Mouse (Mus musculus) intestine, embryonic 16.5 days (tissue): ENCODE measurements around the gene Hacd2. TPM values are rescaled to one million over a fixed set of nuclear protein-coding genes. Genes with fewer than 3 reads are reported as not detected.

ENCODE experiments used
- ATAC-seq: fragments of 200-750 bp; cut with Nextera tagmentation; 2 replicates; pipeline ENCODE4 v1.8.0; 2017; ENCODE audit warnings: moderate TSS enrichment, moderate library complexity
- H3K27ac ChIP-seq: fragments of 300-500 bp; sonication (generic); 2 replicates; pipeline ENCODE4 v1.5.1; 2014; ENCODE audit warnings: mild to moderate bottlenecking, low read length
- H3K27me3 ChIP-seq: fragments of 300-500 bp; sonication (generic); replicated peaks from 2 replicates; pipeline ENCODE4 v1.6.1; 2014; ENCODE audit warnings: low read length, control low read depth, mixed read lengths; ENCODE audit not compliant: control insufficient read depth, insufficient read depth
- H3K36me3 ChIP-seq: fragments of 300-500 bp; sonication (generic); 2 replicates; pipeline ENCODE4 v1.6.1; 2014; ENCODE audit warnings: low read length, control low read depth; ENCODE audit not compliant: control insufficient read depth, insufficient read depth
- H3K4me1 ChIP-seq: fragments of 300-500 bp; sonication (generic); 2 replicates; pipeline ENCODE4 v1.6.1; 2014; ENCODE audit warnings: low read length, control low read depth, mixed read lengths; ENCODE audit not compliant: control insufficient read depth, insufficient read depth
- H3K4me2 ChIP-seq: fragments of 300-500 bp; sonication (generic); 2 replicates; pipeline ENCODE4 v1.6.1; 2014; ENCODE audit warnings: low read depth, low read length, control low read depth
- H3K4me3 ChIP-seq: fragments of 300-500 bp; sonication (generic); 2 replicates; pipeline ENCODE4 v1.5.1; 2014; ENCODE audit warnings: mild to moderate bottlenecking, low read length
- H3K9ac ChIP-seq: fragments of 300-500 bp; sonication (generic); 2 replicates; pipeline ENCODE4 v1.6.1; 2014; ENCODE audit warnings: low read depth, low read length
- H3K9me3 ChIP-seq: fragments of 300-500 bp; sonication (generic); 2 replicates; pipeline ENCODE4 v1.6.1; 2016; ENCODE audit warnings: low read length, control low read depth; ENCODE audit not compliant: control insufficient read depth
- WGBS: fragments of 180-500 bp; shearing (Covaris S2); extraction: QIAGEN DNeasy Blood & Tissue Kit; methylation state at CpG from one replicate; pipeline ENCODE4 v1.1.7; 2014; 5-methylcytosine and 5-hydroxymethylcytosine counted together
- polyA plus RNA-seq: library from polyadenylated mRNA; unstranded; fragments of >200 nt; fragmentation: Nextera tagmentation; extraction: Ambion mirVana; gene quantifications from 2 replicates; pipeline ENCODE4 v1.2.1, GENCODE M21; 2015

The Hacd2 gene
- polyA plus RNA-seq, 1 experiment from 2014 or later, result 103 TPM

- 52% methylated on average over 5 of the region's 5 CpGs for WGBS
- H3K4me3 ChIP-seq, result peak overlapping the region; percentile 95
- H3K4me2 ChIP-seq, result peak overlapping the region; percentile 57
- H3K9me3 ChIP-seq, result no peaks in the 10 kb centered on the region
- H3K9ac ChIP-seq, result no peak overlapping the region
- H3K27me3 ChIP-seq, result no peaks in the 10 kb centered on the region
- peaks cover 2% of the 10 kb centered on the region; the same call in 1 of the 2 replicates for H3K4me1 ChIP-seq
- no peaks in the 10 kb centered on the region for H3K36me3 ChIP-seq
- no peak for ATAC-seq
- no peak overlapping the region for H3K27ac ChIP-seq
Measured at GRCm38 (mm10) chr16:35021903-35022241, 356 bp upstream of the Hacd2 start.

- H3K9me3 ChIP-seq, result no peaks in the 10 kb centered on the region
- H3K27me3 ChIP-seq, result no peaks in the 10 kb centered on the region
- H3K4me3 ChIP-seq, result peak overlapping the region; percentile 95
- H3K27ac ChIP-seq, result no peak overlapping the region
- H3K4me2 ChIP-seq, result peak overlapping the region; percentile 48
- peaks cover 2% of the 10 kb centered on the region; the same call in 1 of the 2 replicates for H3K4me1 ChIP-seq
- no peaks in the 10 kb centered on the region for H3K36me3 ChIP-seq
- H3K9ac ChIP-seq, result peak overlapping the region; percentile 92
- 12% methylated on average over 8 of the region's 8 CpGs for WGBS
- no peak for ATAC-seq
Measured at GRCm38 (mm10) chr16:35023138-35023735, 1.0 kb downstream of the Hacd2 start.

- Histone ChIP-seq H3K4me2 (no peak overlapping the region), H3K27ac (no peak overlapping the region), H3K27me3 (no peaks in the 10 kb centered on the region), H3K9ac (no peak overlapping the region), H3K9me3 (no peaks in the 10 kb centered on the region), H3K36me3 (peaks cover 2% of the 10 kb centered on the region; the same call in 1 of the 2 replicates), H3K4me3 (no peak overlapping the region), H3K4me1 (peaks cover 2% of the 10 kb centered on the region; the same call in 1 of the 2 replicates)
- 87% methylated on average over 5 of the region's 5 CpGs for WGBS
- ATAC-seq, result no peak
Measured at GRCm38 (mm10) chr16:35024300-35024699, 2.1 kb downstream of the Hacd2 start.

- Histone ChIP-seq H3K27me3 (no peaks in the 10 kb centered on the region), H3K9me3 (no peaks in the 10 kb centered on the region), H3K27ac (no peak overlapping the region), H3K4me1 (peaks cover 2% of the 10 kb centered on the region; the same call in 1 of the 2 replicates), H3K9ac (no peak overlapping the region), H3K36me3 (peaks cover 7% of the 10 kb centered on the region), H3K4me2 (no peak overlapping the region), H3K4me3 (no peak overlapping the region)
- ATAC-seq, result no peak
- WGBS, result 97% methylated on average over 4 of the region's 4 CpGs
Measured at GRCm38 (mm10) chr16:35025347-35025746, 3.1 kb downstream of the Hacd2 start.

- Histone ChIP-seq H3K4me1 (no peaks in the 10 kb centered on the region), H3K9ac (no peak overlapping the region), H3K4me3 (no peak overlapping the region), H3K9me3 (no peaks in the 10 kb centered on the region), H3K36me3 (peaks cover 7% of the 10 kb centered on the region), H3K4me2 (no peak overlapping the region), H3K27ac (no peak overlapping the region), H3K27me3 (no peaks in the 10 kb centered on the region)
- no peak for ATAC-seq
- 78% methylated on average over 3 of the region's 3 CpGs for WGBS
Measured at GRCm38 (mm10) chr16:35033241-35033640, 11.0 kb downstream of the Hacd2 start.

- WGBS, result 63% methylated on average over 8 of the region's 8 CpGs
- no peak for ATAC-seq
Measured at GRCm38 (mm10) chr16:35033809-35034577, 11.8 kb downstream of the Hacd2 start.

GRCm38 (mm10) chr16:35034971-35035370, 12.7 kb downstream of the Hacd2 start:
- ATAC-seq, result no peak
- Histone ChIP-seq H3K4me2 (no peak overlapping the region), H3K4me3 (no peak overlapping the region), H3K4me1 (no peaks in the 10 kb centered on the region), H3K27ac (no peak overlapping the region), H3K36me3 (peaks cover 2% of the 10 kb centered on the region; the same call in 1 of the 2 replicates), H3K9ac (no peak overlapping the region), H3K9me3 (no peaks in the 10 kb centered on the region), H3K27me3 (no peaks in the 10 kb centered on the region)
- WGBS, result 86% methylated on average over 5 of the region's 5 CpGs

More at GRCm38 (mm10) chr16:35033809-35034577, 11.8 kb downstream of the Hacd2 start:
- no peak overlapping the region for H3K9ac ChIP-seq
- H3K27ac ChIP-seq, result no peak overlapping the region
- H3K4me3 ChIP-seq, result no peak overlapping the region
- no peaks in the 10 kb centered on the region for H3K4me1 ChIP-seq
- H3K27me3 ChIP-seq, result no peaks in the 10 kb centered on the region
- no peaks in the 10 kb centered on the region for H3K9me3 ChIP-seq
- H3K36me3 ChIP-seq, result peaks cover 7% of the 10 kb centered on the region
- H3K4me2 ChIP-seq, result no peak overlapping the region

- H3K4me2 ChIP-seq, result no peak overlapping the region
- ATAC-seq, result no peak
- 49% methylated on average over 5 of the region's 5 CpGs for WGBS
- no peak overlapping the region for H3K9ac ChIP-seq
- no peaks in the 10 kb centered on the region for H3K27me3 ChIP-seq
- no peak overlapping the region for H3K4me3 ChIP-seq
- H3K4me1 ChIP-seq, result no peaks in the 10 kb centered on the region
- H3K36me3 ChIP-seq, result no peaks in the 10 kb centered on the region
- H3K9me3 ChIP-seq, result no peaks in the 10 kb centered on the region
- no peak overlapping the region for H3K27ac ChIP-seq
Measured at GRCm38 (mm10) chr16:35036754-35037153, 14.5 kb downstream of the Hacd2 start.

- Histone ChIP-seq H3K36me3 (no peaks in the 10 kb centered on the region; the same call in 1 of the 2 replicates), H3K9ac (no peak overlapping the region), H3K4me1 (no peaks in the 10 kb centered on the region), H3K4me2 (no peak overlapping the region), H3K9me3 (no peaks in the 10 kb centered on the region), H3K27ac (no peak overlapping the region), H3K27me3 (no peaks in the 10 kb centered on the region), H3K4me3 (no peak overlapping the region)
- 20% methylated on average over 4 of the region's 4 CpGs for WGBS
- ATAC-seq, result no peak
Measured at GRCm38 (mm10) chr16:35038343-35039057, 16.3 kb downstream of the Hacd2 start.
